Mouse (Mus musculus) forelimb bud, embryonic 11.5 days (tissue): ENCODE data around the gene Abcc8.

ENCODE experiments used
- DNase-seq: peaks from one replicate; pipeline ENCODE4 v3.0.0-alpha.2; 2012; ENCODE audit warnings: low read depth, low spot score

Abcc8 gene

GRCm38 (mm10) chr7:46058882-46059281 lies 121.0 kb downstream of the Abcc8 start:
- DNase-seq = no peak
